Mouse (Mus musculus): ENCODE measurements around the gene Pgm5. TPM values are rescaled to one million over a fixed set of nuclear protein-coding genes. Genes with fewer than 3 reads are reported as not detected.

The Pgm5 gene
- polyA plus RNA-seq, 1 experiment = 0.44 TPM

DNA sequence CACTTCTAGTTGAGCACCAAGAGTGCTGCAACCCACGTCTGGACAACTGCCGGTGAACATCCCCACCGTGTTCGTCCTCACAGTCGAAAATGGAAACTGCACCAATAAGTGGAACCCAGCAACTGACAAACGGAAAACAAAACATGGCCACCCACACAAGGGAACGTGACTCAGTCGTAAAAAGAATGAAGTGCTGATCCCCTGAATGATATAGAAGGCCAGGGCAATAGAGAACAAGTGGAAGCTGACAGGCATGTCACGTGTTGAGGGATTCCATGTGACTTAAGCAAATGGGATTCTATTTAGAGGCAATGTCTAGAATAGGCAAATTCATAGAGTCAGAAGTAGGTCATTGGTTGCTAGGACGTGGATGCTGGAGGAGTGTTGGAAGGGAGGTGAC is 137.3 kb downstream of the Pgm5 start:
- TF ChIP-seq CTCF (IDR thresholded peaks at IDR 0.05; ENCODE audit: extremely low read depth, insufficient read depth, insufficient read length, insufficient replicate concordance) (no peak), POLR2A (IDR thresholded peaks at IDR 0.05; ENCODE audit: low read depth, low read length) (no peak)
- DNase-seq (ENCODE audit: low read depth in 1 of 2, low spot score in 2 of 2) = no peak
- H3K36me3 ChIP-seq (ENCODE audit: control insufficient read depth, insufficient read depth, low read length) = no peaks in the 10 kb centered on the region

DNA sequence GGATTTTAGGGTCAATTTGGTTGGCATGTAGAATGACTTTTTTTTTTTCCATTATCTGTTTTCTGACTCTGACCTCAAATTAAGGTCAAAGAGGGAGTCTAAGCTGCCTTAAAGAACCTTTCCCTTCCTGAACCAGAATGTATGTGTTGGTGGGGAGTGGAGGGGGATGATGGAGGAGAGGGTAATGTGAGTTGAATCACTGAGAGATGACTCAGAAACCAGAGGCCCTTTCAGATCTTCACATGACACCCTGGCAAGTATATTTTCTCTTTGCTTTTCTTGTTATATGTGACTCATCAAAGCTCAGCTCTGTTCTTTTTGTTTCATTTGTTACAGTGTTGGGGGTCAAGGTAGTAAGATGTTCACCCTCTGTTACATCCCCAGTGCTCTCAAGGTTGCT is 141.2 kb downstream of the Pgm5 start:
- DNase-seq (ENCODE audit: low read depth in 1 of 2, low spot score in 2 of 2) = no peak
- no peak for TF ChIP-seq CTCF (IDR thresholded peaks at IDR 0.05; ENCODE audit: extremely low read depth, insufficient read depth, insufficient read length, insufficient replicate concordance)
- TF ChIP-seq POLR2A (IDR thresholded peaks at IDR 0.05; ENCODE audit: low read depth, low read length) = no peak
- no peaks in the 10 kb centered on the region for H3K4me1 ChIP-seq (ENCODE audit: control insufficient read depth, insufficient read depth, insufficient read length)
- H3K4me3 ChIP-seq (ENCODE audit: extremely low read depth, insufficient read depth, insufficient read length) = no peak overlapping the region
- no peaks in the 10 kb centered on the region for H3K27me3 ChIP-seq (ENCODE audit: control insufficient read depth, insufficient read depth, low read length)
- H3K27ac ChIP-seq (ENCODE audit: insufficient read depth, low read length) = no peak overlapping the region
- H3K36me3 ChIP-seq (ENCODE audit: control insufficient read depth, insufficient read depth, low read length) = no peaks in the 10 kb centered on the region

More for the DNA sequence above, 137.3 kb downstream of the Pgm5 start:
- Histone ChIP-seq H3K27me3 (ENCODE audit: control insufficient read depth, insufficient read depth, low read length) (no peaks in the 10 kb centered on the region), H3K27ac (ENCODE audit: insufficient read depth, low read length) (no peak overlapping the region), H3K4me1 (ENCODE audit: control insufficient read depth, insufficient read depth, insufficient read length) (no peaks in the 10 kb centered on the region), H3K4me3 (ENCODE audit: extremely low read depth, insufficient read depth, insufficient read length) (no peak overlapping the region)
- WGBS = 89% methylated on average over 10 of the region's 10 CpGs

- Histone ChIP-seq H3K36me3 (ENCODE audit: control insufficient read depth, insufficient read depth, low read length) (no peaks in the 10 kb centered on the region), H3K27me3 (ENCODE audit: control insufficient read depth, insufficient read depth, low read length) (no peaks in the 10 kb centered on the region), H3K4me3 (ENCODE audit: extremely low read depth, insufficient read depth, insufficient read length) (no peak overlapping the region), H3K27ac (ENCODE audit: insufficient read depth, low read length) (no peak overlapping the region), H3K4me1 (ENCODE audit: control insufficient read depth, insufficient read depth, insufficient read length) (no peaks in the 10 kb centered on the region)
- WGBS = 81% methylated on average over 4 of the region's 4 CpGs
- no peak for DNase-seq (ENCODE audit: low read depth in 1 of 2, low spot score in 2 of 2)
- TF ChIP-seq CTCF (IDR thresholded peaks at IDR 0.05; ENCODE audit: extremely low read depth, insufficient read depth, insufficient read length, insufficient replicate concordance) (no peak), POLR2A (IDR thresholded peaks at IDR 0.05; ENCODE audit: low read depth, low read length) (no peak)
Measured at GRCm38 (mm10) chr19:24719504-24719903, 142.2 kb downstream of the Pgm5 start.

GRCm38 (mm10) chr19:24718021-24718420 is 143.6 kb downstream of the Pgm5 start:
- TF ChIP-seq CTCF (IDR thresholded peaks at IDR 0.05; ENCODE audit: extremely low read depth, insufficient read depth, insufficient read length, insufficient replicate concordance) (no peak), POLR2A (IDR thresholded peaks at IDR 0.05; ENCODE audit: low read depth, low read length) (no peak)
- H3K36me3 ChIP-seq (ENCODE audit: control insufficient read depth, insufficient read depth, low read length) = no peaks in the 10 kb centered on the region
- H3K4me1 ChIP-seq (ENCODE audit: control insufficient read depth, insufficient read depth, insufficient read length) = no peaks in the 10 kb centered on the region
- no peak for DNase-seq (ENCODE audit: low read depth in 1 of 2, low spot score in 2 of 2)
- H3K27me3 ChIP-seq (ENCODE audit: control insufficient read depth, insufficient read depth, low read length) = no peaks in the 10 kb centered on the region
- no peak overlapping the region for H3K4me3 ChIP-seq (ENCODE audit: extremely low read depth, insufficient read depth, insufficient read length)
- 40% methylated on average over 1 of the region's 1 CpGs for WGBS
- no peak overlapping the region for H3K27ac ChIP-seq (ENCODE audit: insufficient read depth, low read length)

- Histone ChIP-seq H3K4me1 (ENCODE audit: control insufficient read depth, insufficient read depth, insufficient read length) (no peaks in the 10 kb centered on the region), H3K36me3 (ENCODE audit: control insufficient read depth, insufficient read depth, low read length) (no peaks in the 10 kb centered on the region), H3K27me3 (ENCODE audit: control insufficient read depth, insufficient read depth, low read length) (no peaks in the 10 kb centered on the region), H3K4me3 (ENCODE audit: extremely low read depth, insufficient read depth, insufficient read length) (no peak overlapping the region), H3K27ac (ENCODE audit: insufficient read depth, low read length) (no peak overlapping the region)
- WGBS = 85% methylated on average over 7 of the region's 7 CpGs
- TF ChIP-seq CTCF (IDR thresholded peaks at IDR 0.05; ENCODE audit: extremely low read depth, insufficient read depth, insufficient read length, insufficient replicate concordance) = no peak
- DNase-seq (ENCODE audit: low read depth in 1 of 2, low spot score in 2 of 2) = no peak
Measured at GRCm38 (mm10) chr19:24716303-24717097, 145.2 kb downstream of the Pgm5 start.

- Histone ChIP-seq H3K27ac (ENCODE audit: insufficient read depth, low read length) (no peak overlapping the region), H3K4me1 (ENCODE audit: control insufficient read depth, insufficient read depth, insufficient read length) (no peaks in the 10 kb centered on the region), H3K27me3 (ENCODE audit: control insufficient read depth, insufficient read depth, low read length) (no peaks in the 10 kb centered on the region), H3K36me3 (ENCODE audit: control insufficient read depth, insufficient read depth, low read length) (no peaks in the 10 kb centered on the region), H3K4me3 (ENCODE audit: extremely low read depth, insufficient read depth, insufficient read length) (no peak overlapping the region)
- no peak for DNase-seq (ENCODE audit: low read depth in 1 of 2, low spot score in 2 of 2)
- TF ChIP-seq CTCF (IDR thresholded peaks at IDR 0.05; ENCODE audit: extremely low read depth, insufficient read depth, insufficient read length, insufficient replicate concordance) (no peak), POLR2A (IDR thresholded peaks at IDR 0.05; ENCODE audit: low read depth, low read length) (no peak)
- WGBS = 83% methylated on average over 7 of the region's 7 CpGs
Measured at GRCm38 (mm10) chr19:24708032-24708431, 153.6 kb downstream of the Pgm5 start.
